Mouse (Mus musculus) activated CD4-positive, CD25-positive, alpha-beta regulatory T cell, adult 4 months (primary cell): ENCODE results near the gene Nfasc. TPM values are rescaled to one million over a fixed set of nuclear protein-coding genes. Genes with fewer than 3 reads are reported as not detected.

Experiments
- ATAC-seq: one replicate; pipeline ENCODE4 v1.8.0; 2017
- polyA plus RNA-seq, 2 experiments: library from polyadenylated mRNA; unstranded; fragments of 100-300 nt; shearing (Covaris generic); gene quantifications; one replicate each; pipeline ENCODE4 v1.2.1; 2017

Nfasc gene
- polyA plus RNA-seq, 2 experiments from 2014 or later = not detected

DNA sequence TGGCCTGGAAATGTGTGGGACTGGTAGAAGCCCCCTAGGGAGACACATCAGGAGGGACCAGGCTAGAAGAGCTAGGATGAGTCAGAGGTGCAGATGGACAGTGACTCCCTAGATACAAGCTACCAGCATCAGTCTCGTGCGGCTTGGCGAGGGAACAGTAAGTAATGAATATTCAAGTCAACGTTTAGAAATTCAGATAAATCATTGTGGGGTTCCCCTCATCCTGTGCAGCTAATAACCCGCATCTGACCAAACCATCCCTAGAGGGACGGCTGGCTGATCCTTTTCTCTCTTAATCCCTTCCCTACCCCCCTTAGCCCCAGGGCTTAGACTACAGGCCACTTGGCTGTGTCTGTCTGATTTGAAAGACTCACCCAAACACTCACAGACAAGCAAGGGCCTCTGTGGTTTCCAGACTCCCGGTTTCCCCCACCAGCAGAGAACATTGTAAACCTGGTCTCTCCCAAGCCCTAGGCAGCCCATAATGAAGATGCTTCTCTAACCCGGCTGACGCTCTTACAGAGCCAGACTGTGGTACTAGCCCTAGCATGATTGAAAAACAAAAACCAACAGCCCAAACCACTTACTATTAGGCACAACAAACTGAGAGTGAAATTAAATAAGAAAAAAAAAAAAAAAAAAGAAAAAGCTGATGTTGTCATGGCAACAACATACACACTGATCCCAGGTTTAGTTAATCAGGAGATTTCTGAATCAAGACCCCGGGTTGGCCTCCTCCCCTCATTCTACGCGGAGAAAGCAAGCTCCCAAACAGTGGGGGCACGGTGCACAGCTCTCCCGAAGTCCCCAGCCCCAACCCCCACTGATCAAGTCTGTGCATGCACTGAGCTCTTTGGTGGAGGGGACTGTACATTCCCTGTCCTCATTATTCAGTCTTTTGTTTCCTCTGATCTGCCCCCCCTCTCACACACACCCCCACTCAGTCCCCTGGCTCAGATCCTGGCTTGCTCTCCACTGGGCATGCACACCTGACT lies 159.5 kb downstream of the Nfasc start:
- no peak for ATAC-seq

DNA sequence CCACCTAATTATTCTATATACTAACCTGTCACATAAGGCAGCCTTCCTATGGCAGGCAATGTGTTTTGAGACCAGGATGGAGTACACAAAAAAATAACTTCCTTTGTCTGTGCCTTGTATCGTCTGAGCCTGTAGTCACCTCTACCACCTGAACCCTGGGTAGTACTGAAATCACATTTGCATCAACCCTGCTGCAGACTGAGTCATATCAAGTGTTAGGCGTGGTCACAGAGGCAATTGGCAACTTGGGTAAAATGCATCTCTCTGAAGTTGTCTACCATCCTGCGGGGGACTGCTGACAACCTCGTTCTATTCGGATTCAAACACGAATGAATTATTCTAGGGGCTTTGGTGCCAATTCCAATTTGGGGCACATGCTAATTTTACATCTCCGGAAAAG lies 161.5 kb downstream of the Nfasc start:
- ATAC-seq = no peak

DNA sequence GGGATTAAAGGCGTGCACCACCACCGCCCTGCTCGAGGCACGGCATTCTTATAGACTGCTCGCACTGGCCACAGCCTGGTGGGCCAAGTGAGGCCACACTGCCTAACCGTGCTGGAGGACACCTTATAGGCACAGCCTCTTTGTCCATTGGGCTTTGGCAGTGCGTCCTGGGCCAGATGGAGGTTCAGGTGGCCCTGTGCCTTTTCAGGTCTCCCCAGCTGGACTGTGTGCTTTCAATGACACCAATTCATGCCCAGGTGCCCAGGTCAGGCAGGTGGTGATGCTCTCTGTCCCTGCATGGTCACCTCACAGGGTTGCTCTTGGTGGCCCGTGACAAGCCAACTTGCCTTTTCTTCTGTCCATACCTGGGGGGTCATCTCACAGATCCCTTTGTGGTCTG lies 164.8 kb downstream of the Nfasc start:
- no peak for ATAC-seq

DNA sequence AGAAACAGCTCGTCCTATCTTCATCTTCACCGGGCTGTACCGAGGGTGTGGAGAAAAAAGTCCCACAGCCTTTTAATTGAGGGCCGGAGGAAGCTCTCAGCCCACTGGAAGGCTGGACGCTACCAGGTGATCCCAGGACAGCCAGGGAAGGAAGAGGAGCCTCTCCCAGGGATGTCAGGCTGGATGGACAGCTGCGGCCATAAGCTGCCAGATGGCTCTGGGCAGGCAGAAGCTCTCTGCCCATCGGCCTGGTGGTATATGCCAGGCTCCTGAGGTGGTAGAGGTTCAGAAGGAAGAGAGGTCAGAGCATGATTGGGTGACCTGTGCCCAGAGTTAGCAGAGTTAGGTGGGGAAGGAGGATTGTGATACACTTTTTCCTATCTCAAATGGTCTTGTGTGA lies 168.7 kb downstream of the Nfasc start:
- ATAC-seq = no peak

DNA sequence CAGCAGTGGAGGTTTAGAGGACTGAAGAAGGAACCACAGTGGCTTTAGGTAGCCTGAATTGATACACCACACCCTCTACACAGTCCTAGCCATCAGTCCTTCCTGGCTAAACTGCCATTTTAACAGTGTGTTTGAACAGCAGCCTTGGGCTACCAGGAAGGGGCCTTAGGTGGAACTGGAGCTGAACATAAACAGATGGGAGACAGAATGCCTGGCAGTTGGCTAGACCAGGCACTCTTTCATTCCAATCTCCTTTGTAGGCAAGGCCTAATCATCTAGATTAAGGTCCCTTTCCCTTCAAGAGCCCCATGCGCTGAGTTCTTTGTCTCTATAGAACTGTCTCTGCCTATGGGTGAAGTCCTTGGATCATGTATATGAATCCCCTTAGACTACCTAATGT lies 170.0 kb downstream of the Nfasc start:
- no peak for ATAC-seq

DNA sequence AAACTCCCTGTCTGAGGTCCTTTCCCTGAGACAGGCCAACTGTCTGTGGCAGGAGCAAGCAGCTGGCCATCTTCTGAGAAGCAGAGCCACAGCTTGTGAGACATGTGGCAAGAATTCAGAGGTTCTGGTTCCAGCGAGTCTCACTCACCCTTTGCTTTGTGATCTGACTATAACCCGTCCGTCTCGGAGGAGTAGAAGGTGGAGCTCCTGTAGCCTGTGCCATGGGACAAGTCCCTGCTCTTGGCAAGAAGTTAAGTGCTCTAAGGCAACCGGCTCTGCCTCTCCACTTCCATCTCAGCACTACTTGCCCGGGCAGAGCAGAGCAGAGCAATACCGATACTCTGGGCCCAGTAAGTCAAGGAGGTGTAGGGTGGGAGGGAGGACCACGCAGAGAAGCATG lies 170.7 kb downstream of the Nfasc start:
- no peak for ATAC-seq

DNA sequence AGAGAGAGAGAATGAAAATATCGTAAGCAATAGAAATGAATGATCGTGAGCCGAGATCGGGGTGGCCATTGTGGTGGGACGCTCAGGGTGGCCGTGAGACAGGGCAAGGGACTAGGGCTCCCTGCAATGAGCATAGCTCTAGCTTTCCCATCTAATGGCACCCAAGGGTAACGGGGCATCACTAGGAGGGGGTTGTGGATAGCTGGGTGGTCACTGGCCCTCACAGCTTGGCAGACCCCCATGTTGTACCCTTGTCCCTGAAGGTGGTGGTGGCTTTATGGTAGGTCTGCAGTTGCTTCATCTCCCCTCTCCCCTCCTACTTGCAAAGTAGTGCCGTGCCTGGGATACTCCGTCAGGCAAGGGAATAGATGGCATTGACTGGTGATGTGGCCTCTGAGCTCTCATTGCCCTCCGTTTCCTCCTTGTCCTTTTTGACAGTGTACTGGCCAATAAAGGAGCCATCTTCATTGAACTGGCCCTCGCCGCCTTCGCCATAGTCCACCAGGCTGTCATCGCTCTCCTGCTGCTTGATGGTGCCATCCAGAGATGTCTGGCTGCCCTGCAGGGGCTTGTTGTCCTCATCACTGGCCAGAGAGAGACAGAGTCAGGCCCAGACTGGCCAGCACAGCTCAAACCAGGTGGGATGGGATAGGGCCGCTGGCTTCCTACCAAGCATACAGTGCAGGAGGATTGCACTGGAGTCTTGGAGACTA lies 171.4 kb downstream of the Nfasc start:
- no peak for ATAC-seq

DNA sequence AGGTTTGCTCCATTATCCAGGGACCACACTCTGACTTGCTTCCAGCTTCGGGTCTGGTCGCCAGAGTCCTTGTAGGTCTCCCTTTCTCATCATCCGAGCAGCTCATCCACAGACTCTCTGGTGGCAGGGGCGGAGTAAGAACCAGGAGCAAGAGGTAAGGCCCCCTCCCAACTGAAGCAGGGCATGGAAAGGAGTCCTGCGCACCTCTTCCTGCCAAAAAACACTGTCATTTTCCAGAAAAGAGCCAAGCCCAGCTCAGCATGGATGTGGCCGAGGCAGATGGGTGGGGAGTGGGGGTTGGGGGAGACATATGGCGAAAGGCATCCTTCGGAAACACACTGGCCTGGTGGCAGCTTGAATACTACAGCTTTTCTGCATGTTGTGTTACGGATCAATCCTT lies 172.1 kb downstream of the Nfasc start:
- no peak for ATAC-seq

DNA sequence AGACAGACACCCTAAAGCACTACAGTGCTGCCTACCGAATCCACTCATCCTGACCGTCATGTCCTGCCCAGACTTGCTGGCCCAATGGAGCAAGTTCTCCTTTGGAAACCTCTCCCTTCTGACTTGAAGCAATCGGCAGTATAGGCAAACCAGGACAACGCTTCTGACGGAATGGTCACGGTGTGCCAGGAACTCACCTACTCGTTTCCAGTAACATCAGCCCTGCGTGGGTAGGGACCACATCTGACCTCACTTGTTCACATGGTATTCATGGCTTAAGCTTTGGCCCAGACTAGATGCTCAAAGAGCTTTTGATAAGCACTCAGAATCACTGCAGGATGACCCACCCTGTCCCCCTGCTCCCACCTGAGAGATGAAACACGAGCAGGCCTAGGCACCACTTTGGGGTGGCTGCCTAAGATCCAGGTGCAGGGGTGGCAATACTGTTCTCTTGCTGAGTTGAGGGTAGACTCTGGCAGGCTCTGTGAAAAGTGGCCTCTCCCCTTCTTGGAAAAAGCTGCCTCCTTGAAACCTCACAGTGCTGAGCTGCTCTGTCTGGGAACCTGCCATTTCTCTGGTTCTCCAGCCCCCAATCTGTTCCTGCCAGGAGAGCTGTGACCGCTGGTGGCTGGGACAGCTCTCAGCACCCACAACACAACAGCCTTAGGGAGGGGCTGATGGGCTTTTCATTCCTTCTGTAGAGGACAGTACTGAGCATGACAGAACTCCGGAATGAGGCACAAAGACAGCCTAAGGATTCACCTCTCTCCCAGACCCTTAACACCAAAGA lies 174.1 kb downstream of the Nfasc start:
- no peak for ATAC-seq

DNA sequence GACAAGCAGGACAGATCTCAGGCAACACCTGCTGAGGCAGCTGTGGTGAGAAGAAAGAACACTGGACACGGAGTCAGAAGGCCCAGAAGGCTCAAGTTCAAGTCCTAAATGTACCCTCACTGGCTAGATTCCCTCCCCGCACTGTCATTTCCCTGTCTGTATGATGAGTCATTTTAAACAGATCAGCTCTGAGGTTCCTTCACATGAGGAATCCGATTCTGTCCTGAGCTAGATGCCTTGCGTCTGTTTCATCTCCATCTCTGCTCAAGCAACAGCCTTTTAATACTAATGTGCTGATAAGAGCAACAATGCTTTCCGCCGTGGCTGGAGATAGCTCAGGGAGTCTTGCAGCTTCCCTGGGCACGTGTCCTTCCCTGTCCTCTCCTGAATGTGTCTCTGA lies 175.8 kb downstream of the Nfasc start:
- no peak for ATAC-seq

DNA sequence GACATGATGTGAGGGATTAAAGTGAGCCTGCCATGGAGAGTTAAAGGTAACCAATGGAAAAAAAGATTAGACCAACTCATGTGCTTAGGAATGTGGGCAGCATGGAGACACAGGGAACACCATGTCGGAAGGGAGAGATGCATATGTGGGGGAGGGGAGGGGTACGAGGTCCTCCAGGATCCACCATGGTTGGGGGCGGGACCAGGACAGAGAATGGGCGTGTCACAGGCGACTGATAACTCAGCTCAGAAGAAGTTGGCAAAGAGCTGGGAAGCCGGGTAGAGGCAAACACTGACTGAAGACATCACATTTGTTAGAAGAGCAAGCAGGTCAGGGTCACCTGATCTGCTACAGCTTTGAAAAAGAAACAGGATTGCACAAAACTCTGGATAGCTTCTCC lies 176.7 kb downstream of the Nfasc start:
- no peak for ATAC-seq

DNA sequence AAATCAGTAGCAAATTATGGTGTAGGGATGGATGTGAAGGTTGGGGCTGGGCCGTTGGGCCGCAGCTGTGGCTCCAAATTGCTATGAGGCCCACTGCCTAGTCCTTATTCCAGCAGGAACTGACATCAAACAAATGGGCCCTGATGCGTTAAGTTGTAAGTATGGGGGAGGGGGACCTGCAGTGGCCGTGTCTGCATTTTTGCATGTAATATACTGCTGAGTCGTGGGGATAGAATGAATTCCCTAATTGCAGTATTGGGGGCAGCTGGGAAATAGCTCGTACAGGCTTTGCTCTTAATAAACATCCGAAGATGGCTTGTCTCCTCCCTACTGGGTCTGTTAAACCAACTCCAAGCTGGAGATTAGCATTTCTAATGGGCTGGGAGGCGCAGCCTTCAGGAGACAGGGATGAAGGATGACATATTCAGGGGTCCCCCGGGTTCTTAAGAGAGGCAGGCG lies 179.2 kb downstream of the Nfasc start:
- no peak for ATAC-seq

DNA sequence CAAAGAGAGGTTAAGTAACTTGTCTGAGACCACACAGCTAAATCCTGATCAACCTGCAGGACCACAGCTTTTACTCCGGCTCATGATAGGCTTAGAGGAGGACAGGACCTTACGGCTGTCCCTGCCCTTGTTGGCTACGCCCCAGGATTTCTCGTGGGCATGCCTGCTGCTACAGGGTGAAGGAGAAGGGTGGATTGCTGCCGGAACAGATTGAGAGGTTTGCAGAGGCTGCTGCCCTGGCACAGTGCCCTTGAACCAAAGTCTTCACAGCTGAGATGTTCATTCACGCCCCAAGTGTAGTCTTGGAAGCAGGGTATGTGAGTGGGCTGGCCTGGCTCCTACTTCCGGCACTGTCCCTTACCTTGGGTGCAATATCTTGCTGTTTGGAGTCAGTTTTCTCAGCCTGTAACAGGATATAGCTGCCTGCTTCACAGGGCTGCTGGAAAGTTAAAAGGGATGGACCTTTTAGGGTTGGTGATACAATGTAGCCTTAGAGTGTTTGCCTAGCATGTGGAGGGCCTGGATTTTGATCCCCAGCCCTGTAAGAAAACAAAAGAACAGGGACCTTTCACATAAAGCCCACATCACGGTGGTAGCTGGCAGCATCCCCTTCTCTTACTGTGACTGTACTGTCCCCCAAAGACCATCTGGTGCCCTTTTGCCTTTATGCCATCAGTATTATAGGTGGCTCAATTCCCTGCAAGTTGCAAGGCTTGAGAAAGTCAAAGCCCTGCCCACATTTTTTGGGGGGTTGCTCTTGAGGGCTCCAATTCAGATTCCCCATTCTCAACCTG lies 180.5 kb downstream of the Nfasc start:
- no peak for ATAC-seq

DNA sequence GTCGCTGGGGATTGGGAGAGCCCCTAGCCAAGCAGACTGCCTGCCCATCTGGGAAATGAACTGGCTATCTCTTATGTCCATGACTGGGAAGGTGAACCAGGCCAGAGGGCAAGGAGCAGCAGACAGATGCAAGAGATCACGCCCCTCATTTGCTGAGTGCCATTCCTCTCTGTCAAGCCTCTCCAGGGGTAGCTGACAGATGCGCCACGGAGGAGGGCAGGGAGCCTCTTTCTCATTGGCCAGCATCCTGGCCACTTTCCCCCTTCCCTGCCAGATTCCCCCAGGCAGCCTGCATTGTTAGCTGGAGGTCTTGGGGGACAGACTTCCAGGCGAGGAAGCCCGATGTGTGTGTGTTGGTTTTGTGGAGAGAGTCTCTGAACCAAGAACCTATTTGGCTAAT lies 182.6 kb downstream of the Nfasc start:
- no peak for ATAC-seq

DNA sequence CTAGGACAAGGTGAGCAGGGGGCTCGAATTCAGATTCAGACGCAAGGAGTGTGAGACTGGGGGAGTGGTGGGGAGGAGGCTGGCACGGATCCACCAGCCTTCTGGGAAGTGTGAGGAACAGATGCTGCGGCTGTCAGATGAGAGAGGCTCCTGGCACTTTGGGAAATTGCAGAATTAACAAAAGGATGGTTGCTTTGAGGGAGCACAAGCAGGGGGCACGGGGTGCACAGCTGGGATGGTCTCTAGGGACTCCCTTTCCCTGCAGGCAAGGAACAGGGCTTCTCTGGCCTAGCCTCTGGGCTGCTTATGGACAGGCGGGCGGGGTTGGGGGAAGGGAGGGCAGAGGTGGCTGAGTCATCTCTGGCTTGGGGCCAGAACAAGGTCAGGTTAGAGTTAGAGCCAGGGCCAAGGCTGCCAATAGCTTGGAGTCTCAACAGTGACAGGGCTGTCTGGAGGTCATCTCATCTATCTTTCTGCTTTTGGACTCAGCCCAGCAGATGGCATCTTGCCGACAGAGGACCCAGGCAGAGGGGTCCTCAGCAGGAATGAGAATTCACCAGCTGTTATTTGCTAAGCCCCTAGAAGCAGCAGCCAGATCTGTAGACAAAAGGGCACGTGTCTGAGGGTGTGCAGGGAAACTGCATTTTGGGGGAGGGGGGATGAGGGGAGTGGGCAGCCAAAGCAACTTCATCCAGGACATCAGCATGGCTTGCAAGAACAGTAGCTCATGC lies 183.5 kb downstream of the Nfasc start:
- no peak for ATAC-seq

DNA sequence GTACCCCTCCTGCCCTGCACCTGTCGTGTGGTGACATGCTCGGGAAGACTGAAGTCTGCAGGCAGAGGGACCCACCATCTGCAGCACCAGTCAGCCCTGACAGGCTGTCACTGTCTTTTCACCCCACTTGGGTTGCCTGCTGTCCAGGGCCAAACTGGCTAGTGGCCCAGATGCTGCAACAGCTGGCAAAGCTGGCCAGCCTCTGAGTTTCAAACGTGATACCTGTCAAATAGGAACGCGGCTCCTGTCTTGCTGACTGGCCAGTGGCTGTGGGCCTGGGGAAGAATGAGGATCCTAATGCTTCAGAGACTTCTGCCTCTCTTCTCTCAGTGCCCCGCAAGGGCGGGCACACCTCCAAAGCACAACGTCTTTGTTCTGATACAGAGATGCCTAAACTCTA lies 197.8 kb downstream of the Nfasc start:
- ATAC-seq = no peak

DNA sequence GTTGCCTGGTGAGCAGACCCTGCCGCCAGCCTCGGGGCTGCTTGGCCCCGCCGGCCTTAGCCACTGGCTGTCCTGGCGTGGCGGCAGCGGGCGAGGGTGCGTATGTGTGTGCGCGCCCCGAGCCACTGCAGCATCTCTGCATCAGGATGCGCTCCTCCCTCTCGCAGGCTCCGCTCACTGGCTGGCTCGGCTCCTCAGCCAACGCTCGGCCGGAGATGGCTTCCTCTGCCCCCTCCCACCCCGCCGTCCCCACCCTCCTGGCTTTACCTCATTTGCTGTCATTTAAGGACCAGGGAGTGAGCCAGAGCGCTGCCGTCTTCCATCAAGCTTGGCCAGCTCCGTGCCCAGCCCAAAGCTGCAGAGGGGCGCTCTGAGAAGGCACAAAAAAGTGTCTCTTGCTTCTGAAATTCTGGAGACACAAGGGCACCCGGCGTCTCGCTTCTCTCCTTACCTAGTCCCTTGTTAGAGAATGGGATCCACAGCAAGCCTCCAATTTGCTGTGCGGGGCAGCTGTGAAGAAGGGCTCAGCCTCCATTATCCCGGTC lies 198.8 kb downstream of the Nfasc start, which contains the start of gene Cntn2:
Gene Cntn2 (minus strand): TSS at position 495 of the 545 bp plus-strand sequence.
- no peak for ATAC-seq

DNA sequence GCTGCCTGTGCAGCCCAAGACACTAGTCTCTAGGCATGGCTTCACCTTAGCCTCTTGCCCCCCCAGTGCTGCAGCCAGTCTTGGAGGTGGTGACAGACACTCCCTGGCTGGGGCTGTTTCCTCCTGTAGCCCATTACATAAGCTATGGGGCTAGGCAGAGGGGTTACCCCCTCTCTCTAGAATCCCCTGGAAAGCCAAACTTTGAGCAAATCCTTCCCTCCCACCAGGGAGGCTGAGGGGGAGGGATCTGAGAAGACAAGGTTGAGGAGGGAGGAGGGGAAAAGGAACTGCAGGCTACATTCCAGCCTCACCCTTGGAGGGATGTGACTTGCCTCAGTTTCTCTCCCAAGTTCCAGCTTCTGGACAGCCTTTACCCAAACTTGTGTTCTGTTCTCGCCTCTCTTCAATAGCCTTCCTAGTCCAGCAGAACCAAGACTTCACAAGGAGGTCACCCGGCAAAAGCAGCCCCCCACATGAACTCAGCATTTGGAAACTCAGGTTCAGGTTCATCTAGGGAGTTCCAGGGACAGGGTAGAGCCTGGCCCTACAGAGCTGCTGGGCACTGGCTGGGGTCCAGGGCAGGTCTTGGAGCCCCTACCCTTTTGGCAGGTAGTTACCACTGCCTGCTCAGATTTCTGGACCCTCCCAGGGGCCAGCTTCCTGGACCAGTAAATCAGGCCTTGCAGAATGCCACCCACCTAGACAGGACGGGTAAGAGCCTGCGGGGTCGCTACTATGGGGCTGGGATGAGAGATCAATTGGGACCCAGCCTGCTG lies 199.6 kb downstream of the Nfasc start:
- ATAC-seq = no peak

DNA sequence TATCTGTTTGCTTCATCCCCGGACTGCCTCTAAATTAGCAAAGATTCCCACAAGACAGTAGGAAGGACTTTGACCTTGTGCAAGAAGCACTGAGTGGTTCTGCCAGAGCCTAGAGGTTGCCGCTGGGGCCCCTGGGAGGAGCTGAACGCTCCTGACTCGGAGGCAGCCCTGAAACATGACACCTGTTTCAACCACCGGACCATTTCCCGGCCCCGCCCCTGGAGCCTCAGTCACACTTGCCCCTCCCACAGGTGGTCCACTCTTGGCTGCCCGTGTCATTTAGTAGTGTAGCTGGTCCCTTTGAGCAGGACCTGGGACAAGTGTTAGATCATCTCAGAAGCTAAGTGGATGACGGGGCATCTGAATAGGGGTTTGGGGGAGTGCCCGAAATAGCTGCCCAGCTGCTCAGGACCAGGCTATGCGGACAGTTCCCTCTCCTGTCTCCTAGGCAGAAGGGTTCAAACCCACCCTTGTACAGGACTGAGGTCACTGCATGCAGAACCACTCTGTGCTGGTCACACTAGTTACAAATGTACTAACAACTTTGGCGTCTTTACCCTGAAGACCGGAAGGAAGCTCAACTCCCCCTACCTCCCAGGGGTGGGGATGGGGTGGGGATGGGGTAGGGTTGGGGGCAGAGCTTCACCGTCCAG lies 200.3 kb downstream of the Nfasc start:
- ATAC-seq = no peak

DNA sequence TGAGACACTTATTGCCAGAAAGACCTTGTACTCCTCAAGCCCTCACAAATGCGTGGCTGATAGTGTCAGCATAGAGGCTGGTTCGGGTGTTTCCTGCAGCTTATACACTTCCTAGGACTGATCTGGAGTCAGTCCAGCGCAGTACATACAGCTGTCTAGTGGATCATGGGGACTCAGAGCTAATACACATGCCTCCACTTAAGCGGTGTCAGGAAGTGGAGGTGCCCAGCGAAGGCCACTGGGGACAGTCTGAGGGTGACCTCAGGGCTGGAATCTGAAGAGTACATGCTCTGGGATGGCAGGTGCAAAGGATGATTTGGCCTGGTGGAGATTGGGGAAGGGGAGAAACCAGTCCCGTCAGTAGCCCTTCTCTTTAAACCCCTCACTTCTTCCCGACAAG lies 200.9 kb downstream of the Nfasc start:
- ATAC-seq = no peak
